Mouse (Mus musculus): ENCODE results near the gene Olfr393. TPM values are rescaled to one million over a fixed set of nuclear protein-coding genes. Genes with fewer than 3 reads are reported as not detected.

The Olfr393 gene
- not detected in 2 replicates for total RNA-seq (2021)
- long read RNA-seq = 0 reads

DNA sequence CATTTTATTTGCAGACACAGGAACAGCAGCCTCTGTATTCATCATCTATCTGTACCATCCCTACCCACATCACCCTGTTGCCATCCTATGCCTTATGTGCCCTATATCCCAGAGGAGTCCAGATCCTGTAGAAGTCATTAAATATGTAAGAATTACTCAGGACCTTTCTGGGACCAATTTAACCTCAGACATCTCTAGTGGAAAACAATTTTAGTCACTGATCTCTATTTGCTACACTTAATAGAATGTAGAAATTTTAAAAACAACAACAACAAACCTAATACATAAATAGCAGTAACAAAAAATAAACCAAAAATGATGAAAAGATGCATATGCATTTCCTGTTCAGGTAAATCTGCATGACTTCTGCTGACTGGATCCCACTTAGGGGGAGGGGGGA is at the start of gene Olfr393:
Gene Olfr393 (minus strand): TSS at position 101 of the 400 bp plus-strand sequence.
- no peak for DNase-seq

DNA sequence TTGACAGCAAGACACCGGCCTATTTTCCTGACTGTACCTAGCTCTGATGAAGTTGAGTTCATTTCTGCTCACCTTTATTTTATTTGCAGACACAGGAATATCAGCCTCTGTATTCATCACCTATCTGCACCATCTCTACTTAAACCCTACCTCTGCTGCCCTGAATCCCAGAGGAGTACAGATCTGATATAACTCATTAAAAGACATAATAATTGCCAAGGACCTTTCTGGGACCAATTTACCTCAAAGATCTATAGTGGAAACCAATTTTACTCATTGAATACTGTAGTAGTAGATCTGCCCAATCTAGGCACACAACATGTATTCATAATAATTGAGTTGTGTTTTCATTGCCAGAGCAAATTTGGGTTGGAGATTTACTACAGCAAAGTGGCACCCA is 39.4 kb upstream of the Olfr393 start, which contains the start of gene Olfr394:
Gene Olfr394 (minus strand): TSS at position 101 of the 400 bp plus-strand sequence.
- no peak for DNase-seq

DNA sequence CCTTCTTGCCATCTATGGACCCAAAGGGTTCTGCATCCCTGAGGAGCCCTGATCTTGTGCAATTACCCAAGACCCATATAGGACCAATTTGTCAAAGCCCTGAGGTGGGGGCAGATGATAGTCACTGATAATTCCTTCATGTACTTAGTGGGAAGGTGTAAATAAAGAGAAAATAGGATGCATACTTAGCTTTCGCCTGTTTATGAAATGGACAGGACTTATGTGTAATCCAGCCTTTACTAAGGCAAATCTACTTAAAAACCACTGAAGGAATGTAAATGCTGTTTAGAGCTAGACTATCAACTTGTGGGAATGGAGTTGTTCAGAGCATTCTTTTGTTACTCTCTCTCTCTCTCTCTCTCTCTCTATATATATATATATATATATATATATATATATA is 34.3 kb downstream of the Olfr393 start, which contains the start of gene Olfr392:
Gene Olfr392 (minus strand): TSS at position 101 of the 400 bp plus-strand sequence.
- no peak for DNase-seq

- no peak for DNase-seq
Measured at GRCm38 (mm10) chr11:73802952-73803351, 48.3 kb downstream of the Olfr393 start, which contains the start of gene Olfr391-ps. Olfr391-ps (minus strand) TSS chr11:73803052.

Other genes starting within 250 kb of the Olfr393 start
- gene Zfp735, start 162.7 kb downstream of the Olfr393 start, total RNA-seq (2021) = not detected in 2 replicates
- not detected in 2 replicates for gene Olfr389, start 70.7 kb downstream of the Olfr393 start, total RNA-seq (2021)
- gene Olfr390, start 68.5 kb downstream of the Olfr393 start, total RNA-seq (2021) = not detected in 2 replicates
- gene Olfr391-ps, start 48.4 kb downstream of the Olfr393 start, total RNA-seq (2021) = not detected in 2 replicates
- gene Olfr392, start 34.4 kb downstream of the Olfr393 start, total RNA-seq (2021) = not detected in 2 replicates
- not detected in 2 replicates for gene Olfr394, start 39.3 kb upstream of the Olfr393 start, total RNA-seq (2021)
- not detected in 2 replicates for gene Olfr395, start 57.8 kb upstream of the Olfr393 start, total RNA-seq (2021)
- not detected in 2 replicates for gene Olfr23, start 85.2 kb upstream of the Olfr393 start, total RNA-seq (2021)
- gene Olfr397, start 109.4 kb upstream of the Olfr393 start, total RNA-seq (2021) = not detected in 2 replicates
- gene Olfr398, start 139.0 kb upstream of the Olfr393 start, total RNA-seq (2021) = not detected in 2 replicates
- not detected in 2 replicates for gene Olfr139, start 205.1 kb upstream of the Olfr393 start, total RNA-seq (2021)
- gene Olfr399, start 205.2 kb upstream of the Olfr393 start, total RNA-seq (2021) = not detected in 2 replicates
- not detected in 2 replicates for gene Zfp616, start 218.5 kb upstream of the Olfr393 start, total RNA-seq (2021)